Mouse (Mus musculus) gonadal fat pad, adult 2 months (tissue): ENCODE measurements around the gene Mdc1. TPM values are rescaled to one million over a fixed set of nuclear protein-coding genes. Genes with fewer than 3 reads are reported as not detected.

Experiments
- DNase-seq: peaks from one replicate; pipeline ENCODE4 v3.0.0-alpha.2; 2012; ENCODE audit warnings: low read depth
- polyA plus RNA-seq: library from polyadenylated mRNA; depleted of rRNA; stranded (reverse); fragments of >200 nt; gene quantifications from 2 replicates; pipeline ENCODE4 v1.2.3, GENCODE M21; 2012

The Mdc1 gene
- polyA plus RNA-seq, 1 experiment = 8.2 TPM

DNA sequence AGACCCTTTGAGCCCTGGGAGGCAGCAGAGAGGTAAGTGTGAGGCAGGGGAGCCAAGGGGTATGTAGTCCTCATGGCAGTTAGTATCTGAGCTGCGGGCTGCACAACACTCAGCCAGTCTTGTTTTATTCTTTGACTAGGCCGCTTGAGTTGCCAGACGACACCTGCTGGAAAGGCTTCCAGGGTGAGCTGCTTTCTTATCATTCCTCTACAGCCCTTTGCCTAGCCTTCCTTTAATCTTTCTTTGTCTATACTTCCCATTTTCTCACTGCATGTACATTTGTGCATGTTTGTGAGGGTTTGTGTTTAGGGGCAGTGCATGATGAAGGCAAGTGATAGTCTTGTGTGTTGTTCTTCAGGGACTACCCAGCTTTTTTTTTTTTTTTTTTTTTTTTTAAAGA, 9.7 kb downstream of the Mdc1 start:
- no peak for DNase-seq

DNA sequence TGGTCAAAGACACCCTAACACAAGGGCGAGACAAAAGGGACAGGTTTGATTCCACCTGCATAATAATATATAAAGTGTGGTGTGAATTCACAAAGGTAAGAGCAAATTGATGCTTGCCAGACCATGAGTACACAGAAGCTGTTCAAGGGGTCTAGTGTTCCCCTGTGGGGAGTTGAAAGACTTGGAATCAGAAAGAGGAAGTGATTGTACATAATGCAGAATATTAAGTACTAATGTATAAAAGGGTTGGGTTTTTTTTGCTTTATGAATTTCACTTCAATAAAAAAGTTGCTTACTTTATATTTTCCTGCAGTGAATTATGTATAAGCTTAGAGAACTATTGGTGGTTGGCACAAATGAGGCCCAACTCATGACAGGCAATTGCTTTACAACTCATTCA, 18.1 kb downstream of the Mdc1 start:
- no peak for DNase-seq

DNA sequence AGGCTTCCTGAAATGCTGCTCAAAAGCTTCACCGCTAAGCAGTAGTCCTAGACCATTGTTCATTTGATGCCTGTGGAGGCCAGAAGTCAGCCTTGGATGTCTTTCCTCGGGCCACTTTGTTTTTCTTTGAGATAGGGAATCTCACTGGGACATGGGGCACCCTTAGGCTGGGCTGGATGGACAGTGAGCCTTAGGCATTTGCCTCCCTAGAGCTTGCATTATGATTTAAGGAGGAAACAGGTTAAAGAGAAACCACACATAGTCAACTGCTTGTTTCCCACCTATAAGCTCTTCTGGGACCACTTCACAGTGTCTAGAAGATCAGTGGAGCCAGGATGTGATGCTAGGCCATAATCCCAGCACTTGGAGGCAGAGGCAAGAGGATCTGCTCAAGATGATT, 18.5 kb downstream of the Mdc1 start:
- DNase-seq = no peak

DNA sequence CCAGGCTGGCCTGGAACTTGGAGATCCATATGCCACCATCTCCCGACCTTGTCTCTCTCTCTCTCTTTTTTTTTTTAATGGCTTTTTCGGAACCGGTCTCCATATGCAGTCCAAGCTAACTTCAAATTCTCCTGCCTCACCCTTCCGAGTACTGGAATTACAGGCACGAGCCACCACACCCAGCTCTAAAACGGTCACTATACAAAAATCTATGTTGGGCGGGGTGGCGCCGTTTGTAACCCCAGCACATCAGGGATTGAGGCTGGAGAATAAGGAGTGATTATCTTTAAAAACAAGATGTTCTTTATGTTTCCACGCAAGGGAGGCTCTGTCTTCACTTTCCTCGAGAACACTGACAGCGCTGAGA, 19.5 kb downstream of the Mdc1 start:
- DNase-seq = no peak

- DNase-seq = no peak
Observed at GRCm38 (mm10) chr17:35861198-35861857, 20.0 kb downstream of the Mdc1 start, which contains the start of gene Nrm. Nrm (plus strand) TSS chr17:35861318.

- DNase-seq = no peak
Observed at GRCm38 (mm10) chr17:35864832-35865353, 23.6 kb downstream of the Mdc1 start.

DNA sequence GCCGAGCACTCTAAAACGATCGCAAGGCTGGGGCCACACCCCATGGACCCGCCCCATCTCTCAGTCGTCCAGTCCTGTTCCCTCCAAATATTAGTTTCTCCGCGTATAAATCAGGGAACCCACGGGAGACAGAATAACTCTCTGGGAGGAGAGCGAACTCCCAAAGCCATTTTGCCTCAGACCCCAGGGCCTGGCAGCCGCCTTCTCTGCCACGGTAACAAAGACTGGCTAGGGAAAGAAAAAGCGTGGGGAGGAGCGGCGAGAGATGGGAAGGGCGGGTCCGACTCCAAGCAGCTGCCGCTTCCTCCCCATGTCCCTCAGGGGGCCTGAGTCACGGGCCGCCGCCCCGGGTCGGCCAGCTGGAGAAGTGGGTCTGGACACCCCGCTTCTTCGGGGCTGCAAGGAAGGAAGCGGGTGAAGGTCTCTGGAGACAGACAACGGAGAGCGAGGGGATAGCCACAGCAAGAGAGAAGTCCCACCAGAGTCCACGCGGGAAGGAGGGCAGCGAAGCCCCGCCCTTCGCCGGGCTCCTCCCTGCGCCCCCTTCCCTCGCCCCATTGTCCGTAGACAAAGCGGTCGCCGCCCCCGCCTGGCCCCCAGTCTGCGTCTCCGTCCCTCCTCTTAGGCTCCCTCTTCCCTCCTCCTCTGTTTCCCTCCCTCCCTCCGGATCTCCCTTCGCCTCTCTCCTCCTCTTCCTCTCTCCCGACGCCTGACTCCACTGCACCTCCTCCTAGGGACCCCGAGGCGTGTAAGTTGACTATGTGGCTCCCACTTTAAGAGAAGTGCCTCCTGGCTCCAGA, 24.4 kb downstream of the Mdc1 start, which contains the start of gene Ppp1r18:
Gene Ppp1r18 (plus strand): TSS at position 113 of the 800 bp plus-strand sequence.
- DNase-seq = no peak

DNA sequence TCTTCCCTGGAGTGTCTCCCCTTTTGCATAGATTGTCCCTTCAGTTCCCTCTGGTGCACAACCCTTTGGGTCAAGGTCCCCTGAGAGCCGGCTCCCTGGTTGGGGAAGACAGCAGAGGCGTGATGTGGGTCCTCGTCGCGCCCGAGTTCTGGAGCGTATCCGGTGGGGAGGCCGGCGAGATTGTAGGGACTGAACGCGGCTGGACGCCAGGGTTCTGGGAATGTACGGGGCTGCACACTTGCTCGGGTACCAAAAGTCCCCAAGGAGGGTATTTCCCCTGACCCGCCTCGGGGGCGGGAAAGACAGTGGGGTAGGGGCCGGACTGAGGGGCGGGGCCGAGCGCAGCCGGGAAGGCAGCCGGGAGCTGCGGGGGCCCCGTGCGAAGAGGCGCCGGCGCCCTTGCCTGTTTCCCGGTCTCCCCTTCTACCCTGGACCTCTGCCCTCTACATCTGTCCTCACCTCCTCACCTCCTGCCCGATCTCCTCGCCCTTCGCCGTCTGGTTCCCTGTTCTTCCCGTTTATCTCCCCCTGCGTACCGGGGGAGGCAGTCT, 25.0 kb downstream of the Mdc1 start:
- no peak for DNase-seq

GRCm38 (mm10) chr17:35866911-35867890, 25.9 kb downstream of the Mdc1 start:
- DNase-seq = no peak

- no peak for DNase-seq
Observed at GRCm38 (mm10) chr17:35868165-35868820, 27.0 kb downstream of the Mdc1 start.

GRCm38 (mm10) chr17:35868961-35869345, 27.6 kb downstream of the Mdc1 start:
- no peak for DNase-seq

- DNase-seq = no peak
Observed at GRCm38 (mm10) chr17:35869346-35870067, 28.2 kb downstream of the Mdc1 start.

GRCm38 (mm10) chr17:35870151-35870883, 29.0 kb downstream of the Mdc1 start:
- DNase-seq = no peak

DNA sequence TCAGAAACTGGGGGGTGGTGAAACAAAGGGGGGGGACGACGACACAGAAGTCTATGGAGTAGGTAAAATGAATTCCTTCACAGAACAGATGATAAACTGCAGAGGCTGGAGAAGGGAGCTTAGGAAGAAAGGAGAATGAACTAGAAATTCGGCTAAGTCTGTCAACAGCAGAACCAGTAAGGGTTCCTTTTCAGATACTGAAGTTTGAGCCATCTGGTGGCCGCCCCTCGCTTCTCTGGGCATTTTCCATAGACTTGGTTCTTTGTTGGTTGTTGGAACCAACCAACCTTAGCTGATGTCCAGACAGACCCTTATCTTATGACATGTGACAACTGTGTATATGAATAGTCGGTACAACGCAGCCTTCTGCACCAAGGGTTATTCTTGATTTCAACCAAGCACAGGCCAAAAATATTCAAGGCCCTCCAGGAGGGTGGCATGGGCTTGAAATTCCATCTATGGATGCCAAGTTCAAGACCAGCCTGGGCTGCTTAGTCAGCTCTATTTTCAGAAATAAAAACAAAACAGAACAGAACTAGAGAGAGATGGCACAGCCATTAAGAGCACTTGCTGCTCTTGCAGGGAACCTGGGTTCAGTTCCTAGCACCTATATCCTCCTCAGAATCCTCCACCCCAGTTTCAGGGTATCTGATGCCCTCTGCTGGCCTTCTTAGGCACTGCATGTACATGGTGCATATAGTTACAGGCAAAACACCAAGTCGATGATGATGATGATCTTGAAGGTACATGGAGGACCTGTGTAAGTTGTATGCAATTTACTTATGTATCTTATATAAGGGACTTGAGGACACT, 29.8 kb downstream of the Mdc1 start:
- no peak for DNase-seq

DNA sequence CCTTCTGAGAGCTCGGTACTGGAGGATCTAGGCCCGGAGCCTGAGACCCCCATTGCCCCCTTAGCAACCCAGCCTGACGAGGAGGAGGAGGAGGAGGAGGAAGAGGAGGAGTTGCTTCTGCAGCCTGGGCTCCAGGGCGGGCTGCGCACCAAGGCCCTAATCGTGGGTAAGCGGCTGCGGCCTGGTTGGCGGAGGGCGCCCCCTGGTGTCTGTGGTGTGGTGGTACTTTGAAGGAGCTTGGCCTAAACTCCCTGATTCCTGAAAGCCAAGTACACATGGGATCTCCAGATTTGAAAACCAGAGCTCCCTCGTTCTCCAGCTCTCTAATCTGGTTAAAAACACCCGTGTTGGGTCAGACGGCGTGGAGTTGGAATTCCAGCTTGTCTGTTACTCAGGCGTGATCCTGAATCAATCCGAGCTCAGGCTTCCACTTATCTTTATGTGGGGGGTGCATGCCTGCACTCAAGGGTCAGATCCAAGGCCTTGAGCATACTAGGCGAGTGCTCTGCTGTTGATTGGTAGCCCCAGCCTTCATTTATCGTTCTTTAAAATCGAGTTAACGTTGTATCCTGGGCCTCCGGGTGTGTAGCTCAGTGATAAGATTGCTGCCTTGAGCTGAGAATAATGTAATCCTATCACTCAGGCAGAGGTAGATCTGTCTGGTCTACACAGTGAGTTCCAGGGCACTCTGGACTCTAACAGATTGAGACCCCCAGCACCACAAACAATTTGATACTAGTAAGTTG, 32.6 kb downstream of the Mdc1 start:
- no peak for DNase-seq

DNA sequence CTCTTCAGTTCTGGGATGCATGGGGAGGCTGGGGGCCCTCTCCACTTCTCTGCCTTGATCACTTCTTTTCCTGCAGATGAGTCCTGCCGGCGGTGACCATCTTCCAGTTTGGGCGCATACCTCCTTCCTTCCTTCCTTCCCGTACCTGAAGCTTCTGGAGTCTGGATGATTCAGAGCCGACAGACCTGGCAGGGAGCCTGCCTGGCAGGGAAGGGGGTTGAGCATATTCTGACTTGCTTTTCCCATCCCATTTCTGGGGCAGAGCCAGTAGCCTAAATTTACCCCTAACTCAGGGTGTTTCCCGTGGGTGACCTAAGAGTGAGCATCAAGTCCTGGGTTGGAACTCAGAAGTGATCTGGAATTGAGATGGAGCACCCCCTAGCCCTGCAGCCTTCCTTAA, 33.4 kb downstream of the Mdc1 start:
- DNase-seq = no peak

DNA sequence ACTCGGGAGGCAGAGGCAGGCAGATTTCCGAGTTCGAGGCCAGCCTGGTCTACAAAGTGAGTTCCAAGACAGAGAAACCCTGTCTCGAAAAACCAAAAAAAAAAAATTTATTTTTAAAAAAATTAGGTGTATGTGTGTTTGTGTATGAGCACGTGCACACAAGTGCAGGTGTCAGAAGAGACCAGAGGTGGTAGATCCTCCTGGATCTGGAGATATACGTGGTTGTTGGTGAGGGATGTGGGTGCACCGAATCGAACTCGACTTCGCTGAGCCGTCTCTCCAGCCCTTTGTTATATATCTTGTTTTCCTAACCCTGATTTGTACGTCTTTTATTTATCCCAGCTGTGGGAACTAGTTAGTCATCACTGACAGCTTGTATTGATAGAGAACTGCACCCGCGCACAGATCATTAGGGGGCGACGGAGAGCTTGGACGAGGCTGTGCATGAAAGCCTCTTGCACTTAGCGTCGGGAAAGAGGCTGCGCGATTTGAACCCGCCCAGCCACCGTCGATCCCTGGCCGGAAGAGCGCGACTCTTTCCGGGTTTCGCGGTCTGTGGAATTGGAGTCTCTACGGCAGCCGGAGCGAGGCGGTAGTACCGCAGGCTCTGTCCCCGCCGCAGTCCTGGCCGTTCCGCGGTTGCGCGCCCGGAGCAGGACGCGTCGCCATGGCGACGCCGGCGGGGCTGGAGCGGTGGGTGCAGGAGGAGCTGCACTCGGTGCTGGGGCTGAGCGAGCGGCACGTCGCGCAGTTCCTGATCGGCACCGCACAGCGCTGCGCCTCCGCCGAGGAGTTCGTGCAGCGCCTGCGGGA, 38.1 kb downstream of the Mdc1 start, which contains the start of gene Dhx16:
Gene Dhx16 (plus strand): TSS at position 575 of the 813 bp plus-strand sequence.
- no peak for DNase-seq
